Comparison of ENCODE assay signal across 10 mouse cellular contexts in genomic region chr14:75635350-75635749, GRCm38 (mm10). TPM values are rescaled to one million over a fixed set of nuclear protein-coding genes. Genes with fewer than 3 reads are reported as not detected.
DNase-seq lines count a peak whose midpoint lies in the region; ATAC-seq and TF ChIP-seq lines count a peak whose summit lies in the region.
"Had no signal": no experiment of that assay in that cellular context is flagged by ENCODE, and none has a peak within 500 bp of the region (broad histone marks: within the 10 kb centered on the region; RNA-seq: fewer than 3 reads in every experiment).

No protein-coding gene starts in this region.

- no peak overlapping the region for H3K4me3 ChIP-seq in forebrain, postnatal 0 days (ENCODE audit: low read depth, low read length)
- H3K4me3 ChIP-seq in forebrain, embryonic 16.5 days (replicated peaks; ENCODE audit: low read length): no peak overlapping the region

- no peak overlapping the region for H3K9ac ChIP-seq in forebrain, postnatal 0 days
- H3K9ac ChIP-seq in forebrain, embryonic 16.5 days (replicated peaks; ENCODE audit: low read depth, low read length): no peak overlapping the region

- H3K27ac ChIP-seq in forebrain, postnatal 0 days (ENCODE audit: low read depth, low read length): no peak overlapping the region
- no peak overlapping the region for H3K27ac ChIP-seq in forebrain, embryonic 16.5 days (ENCODE audit: low read length)

- ATAC-seq in forebrain, postnatal 0 days: peak; percentile 67
- no peak for ATAC-seq in forebrain, embryonic 16.5 days
- ATAC-seq in inflammation-experienced regulatory T-cells, adult 6 months: no peak

- 0 out of 2 replicates have a peak overlapping the region, but pooled peaks have one; percentile 3 for H3K4me2 ChIP-seq in forebrain, postnatal 0 days (ENCODE audit: low read depth)
- no peak overlapping the region for H3K4me2 ChIP-seq in forebrain, embryonic 16.5 days (ENCODE audit: low read length)

- no peaks in the 10 kb centered on the region for H3K36me3 ChIP-seq in forebrain, postnatal 0 days (ENCODE audit: insufficient read depth)
- H3K36me3 ChIP-seq in forebrain, embryonic 16.5 days (ENCODE audit: control insufficient read depth, insufficient read depth): no peaks in the 10 kb centered on the region

- TF ChIP-seq CTCF in forebrain, postnatal 0 days (IDR thresholded peaks at IDR 0.05; ENCODE audit: low read depth): no peak

- peak; percentile 62 for DNase-seq in forebrain, postnatal 0 days
- DNase-seq in MN1 (ENCODE audit: low spot score): peak; percentile 71
- DNase-seq in cerebellum, postnatal 10 days: peak; percentile 81 to 85
- peak; percentile 49 for DNase-seq in kidney, adult 9 months
- DNase-seq in lung, postnatal 14 days: peak; percentile 46
- DNase-seq in spleen, postnatal 14 days (ENCODE audit: low spot score in 2 of 2): no peak

- no peaks in the 10 kb centered on the region for H3K27me3 ChIP-seq in forebrain, postnatal 0 days (ENCODE audit: insufficient read depth, low read length)
- no peaks in the 10 kb centered on the region for H3K27me3 ChIP-seq in forebrain, embryonic 16.5 days (replicated peaks; ENCODE audit: control insufficient read depth, insufficient read depth, low read length)

- no peaks in the 10 kb centered on the region for H3K9me3 ChIP-seq in forebrain, postnatal 0 days (ENCODE audit: low read length)
- no peaks in the 10 kb centered on the region for H3K9me3 ChIP-seq in forebrain, embryonic 16.5 days (ENCODE audit: control insufficient read depth, low read length)

- H3K4me1 ChIP-seq in forebrain, postnatal 0 days (ENCODE audit: insufficient read depth): peaks cover 12% of the 10 kb centered on the region; the same call in 1 of the 2 replicates
- peaks cover 16% of the 10 kb centered on the region for H3K4me1 ChIP-seq in forebrain, embryonic 16.5 days (replicated peaks; ENCODE audit: control insufficient read depth, insufficient read depth, low read length)

- WGBS in forebrain, postnatal 0 days: 46% methylated on average over 12 of the region's 12 CpGs
- WGBS in forebrain, embryonic 16.5 days: 58% methylated on average over 12 of the region's 12 CpGs

RNA-seq across cellular contexts. Expression of gene Erich6b, which starts 6.7 kb away (rescaled TPM):
- not detected in 2 replicates for total RNA-seq in forebrain, postnatal 0 days (2014; rRNA removed)
- polyA plus RNA-seq in forebrain, postnatal 0 days (2015; fragmentation: Nextera tagmentation; extraction: Ambion mirVana): not detected in 2 replicates
- not detected in 2 replicates for polyA plus RNA-seq in forebrain, embryonic 16.5 days (2015; fragmentation: Nextera tagmentation; extraction: Ambion mirVana)
- not detected for polyA plus RNA-seq in inflammation-experienced regulatory T-cells, adult 6 months (2017; shearing (Covaris generic))
- total RNA-seq: common myeloid progenitor, adult 5-6 weeks had no signal
- polyA plus RNA-seq: spleen, adult 2 months had no signal

RNA-seq across cellular contexts. Expression of gene Spert, which starts 42.4 kb away (rescaled TPM):
- not detected in 2 replicates for total RNA-seq in forebrain, postnatal 0 days (2014; rRNA removed)
- polyA plus RNA-seq in forebrain, postnatal 0 days (2015; fragmentation: Nextera tagmentation; extraction: Ambion mirVana): not detected in 2 replicates
- not detected in 2 replicates for polyA plus RNA-seq in forebrain, embryonic 16.5 days (2015; fragmentation: Nextera tagmentation; extraction: Ambion mirVana)
- not detected for polyA plus RNA-seq in inflammation-experienced regulatory T-cells, adult 6 months (2017; shearing (Covaris generic))
- total RNA-seq: common myeloid progenitor, adult 5-6 weeks had no signal

Comparison
In these comparisons a context has a peak if more than half of its experiments do, and no peak if none do; other contexts are left out.
1. DNase-seq: peak in forebrain, postnatal 0 days (single experiment), MN1 (single experiment), cerebellum, postnatal 10 days (2 of 2), kidney, adult 9 months (single experiment) and lung, postnatal 14 days (single experiment); none in spleen, postnatal 14 days (0 of 2).